Mouse (Mus musculus) left cerebral cortex, postnatal 25 days (tissue): ENCODE data around the gene Phf10. TPM values are rescaled to one million over a fixed set of nuclear protein-coding genes. Genes with fewer than 3 reads are reported as not detected.
A peak's percentile ranks its signal among the peaks of the same experiment; 100 is the strongest.
"Not testable (repeated sequence)": the region's sequence is repeated elsewhere in the genome, so short reads cannot be mapped to it uniquely, and the experiment has no call there.

ENCODE experiments used
- DNase-seq, 2 experiments: peaks; one replicate each; pipeline ENCODE4 v3.0.0; 2022; ENCODE audit warnings: low spot score in 2 of 2, mixed read lengths in 1 of 2
- intact Hi-C: fragments of 180-260 bp; cut with DNase I; formaldehyde crosslinking; loops from one replicate; pipeline ENCODE4 v1.15.1; 2025
- total RNA-seq, 2 experiments: library from RNA; stranded (reverse); gene quantifications; 2 replicates each; pipeline ENCODE4 v1.2.3; 2021

Phf10 gene
- 10 to 100 TPM; 61.1 to 63.6 TPM for total RNA-seq

DNA sequence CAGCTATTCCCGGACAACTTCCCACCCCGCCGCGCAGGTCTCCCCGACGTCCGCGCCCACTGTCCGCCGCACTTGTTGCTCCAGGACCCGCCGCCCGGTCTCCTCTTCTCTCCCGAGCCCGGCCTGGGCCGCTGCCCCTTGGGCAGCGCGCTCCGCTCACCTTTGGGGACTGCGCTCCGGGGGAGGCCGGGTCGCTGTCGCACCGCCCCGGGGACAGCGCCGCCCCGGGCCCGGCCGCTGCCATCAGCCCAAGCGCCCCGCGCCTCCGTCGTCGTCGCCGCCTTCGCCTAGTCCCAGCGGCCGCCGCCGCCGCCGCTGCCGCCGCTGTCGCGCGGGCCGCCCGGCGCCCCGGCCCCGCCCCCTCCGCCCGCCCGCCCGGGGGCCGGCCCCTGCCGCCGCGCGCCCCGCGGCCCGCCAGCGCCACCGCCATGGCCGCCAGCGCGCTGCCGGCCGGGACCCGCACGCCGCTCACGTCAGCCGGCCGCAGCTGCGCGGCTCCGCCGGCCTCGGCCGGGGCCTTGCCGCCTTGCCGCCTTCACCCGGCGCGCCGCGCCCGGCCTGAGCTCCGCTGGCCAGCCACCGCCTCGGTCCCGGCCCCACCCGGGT is at the start of gene Phf10:
Gene Phf10 (minus strand): TSS at position 323 of the 606 bp plus-strand sequence.
- intact Hi-C loops, result not testable (repeated sequence)
- peak; percentile 9 to 10 for DNase-seq

- DNase-seq, intact Hi-C loops: not testable (repeated sequence)
Observed at GRCm38 (mm10) chr17:15009706-15010413, 48.8 kb upstream of the Phf10 start, which contains the start of gene Gm3435. TSS of gene Gm3435 (plus strand) at chr17:15010176.

DNA sequence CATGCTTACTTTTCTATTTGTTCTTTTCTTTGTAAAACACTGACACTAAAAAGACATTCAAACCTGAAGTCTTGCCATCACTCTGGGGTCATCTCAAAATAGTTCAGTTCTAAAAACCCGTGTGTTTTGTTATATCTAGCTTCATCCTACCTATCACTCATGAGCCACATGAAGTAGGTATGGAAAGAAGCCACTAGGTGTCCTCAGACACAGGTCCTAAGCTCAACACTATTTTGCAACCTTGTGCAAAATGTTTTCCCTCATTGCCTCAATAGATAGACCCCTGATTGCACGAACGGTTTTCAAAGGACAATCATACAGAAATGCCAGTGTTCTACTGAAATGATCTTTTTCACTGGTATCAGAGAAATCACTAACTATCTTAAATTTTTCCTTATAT is 48.0 kb upstream of the Phf10 start:
- intact Hi-C loops, DNase-seq: not testable (repeated sequence)

GRCm38 (mm10) chr17:15000047-15000446 is 39.0 kb upstream of the Phf10 start:
- DNase-seq, intact Hi-C loops: not testable (repeated sequence)

- intact Hi-C loops, DNase-seq: not testable (repeated sequence)
Observed at GRCm38 (mm10) chr17:14994140-14994539, 33.1 kb upstream of the Phf10 start.

GRCm38 (mm10) chr17:14993139-14993832 is 32.2 kb upstream of the Phf10 start:
- DNase-seq, intact Hi-C loops: not testable (repeated sequence)

DNA sequence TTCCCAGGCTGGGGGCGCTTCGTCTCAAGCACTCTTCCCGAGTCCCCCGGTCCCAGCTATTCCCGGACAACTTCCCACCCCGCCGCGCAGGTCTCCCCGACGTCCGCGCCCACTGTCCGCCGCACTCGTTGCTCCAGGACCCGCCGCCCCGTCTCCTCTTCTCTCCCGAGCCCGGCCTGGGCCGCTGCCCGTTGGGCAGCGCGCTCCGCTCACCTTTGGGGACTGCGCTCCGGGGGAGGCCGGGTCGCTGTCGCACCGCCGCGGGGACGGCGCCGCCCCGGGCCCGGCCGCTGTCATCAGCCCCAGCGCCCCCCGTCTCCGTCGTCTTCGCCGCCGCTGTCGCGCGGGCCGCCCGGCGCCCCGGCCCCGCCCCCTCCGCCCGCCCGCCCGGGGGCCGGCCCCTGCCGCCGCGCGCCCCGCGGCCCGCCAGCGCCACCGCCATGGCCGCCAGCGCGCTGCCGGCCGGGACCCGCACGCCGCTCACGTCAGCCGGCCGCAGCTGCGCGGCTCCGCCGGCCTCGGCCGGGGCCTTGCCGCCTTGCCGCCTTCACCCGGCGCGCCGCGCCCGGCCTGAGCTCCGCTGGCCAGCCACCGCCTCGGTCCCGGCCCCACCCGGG is 31.6 kb upstream of the Phf10 start:
- intact Hi-C loops, result not testable (repeated sequence)

DNA sequence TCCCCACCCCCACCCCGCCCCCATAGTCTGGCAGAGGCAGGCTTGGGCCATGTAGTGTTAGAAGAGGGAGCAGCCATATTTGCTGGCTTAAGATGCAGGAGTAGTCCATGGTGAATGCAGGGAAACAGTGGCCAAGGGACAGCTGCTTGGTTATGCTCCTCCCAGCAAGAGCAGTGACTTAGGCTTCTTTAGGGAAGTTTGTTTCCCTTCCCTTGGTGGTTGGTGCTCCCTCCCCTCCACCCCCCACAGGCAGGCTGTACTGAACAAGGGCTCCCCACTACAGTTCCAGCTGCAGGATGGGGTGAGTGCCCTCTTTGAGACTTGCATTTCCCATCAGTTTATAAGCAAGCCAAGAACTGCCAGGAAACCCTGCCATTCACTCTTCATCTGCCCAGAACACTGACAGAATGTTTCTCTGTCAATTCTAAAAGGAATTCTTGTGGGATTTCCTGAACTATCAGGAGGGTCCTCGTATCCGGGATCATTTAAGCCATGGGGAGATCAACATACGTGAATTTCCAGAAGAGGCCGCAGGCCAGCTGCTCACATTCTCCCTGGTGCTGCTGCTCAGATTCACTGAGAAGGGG is 29.1 kb upstream of the Phf10 start:
- DNase-seq, result peak in 1 of 2 experiments; percentile 6
- intact Hi-C loops, result not testable (repeated sequence)

More for the DNA sequence above, 31.6 kb upstream of the Phf10 start:
- not testable (repeated sequence) for DNase-seq

- DNase-seq, intact Hi-C loops: not testable (repeated sequence)
Observed at GRCm38 (mm10) chr17:14978362-14979038, 17.4 kb upstream of the Phf10 start, which contains the start of the genes 9030025P20Rik and Gm3417. TSS of gene 9030025P20Rik (plus strand) at chr17:14978468. TSS of gene Gm3417 (minus strand) at chr17:14978790.

DNA sequence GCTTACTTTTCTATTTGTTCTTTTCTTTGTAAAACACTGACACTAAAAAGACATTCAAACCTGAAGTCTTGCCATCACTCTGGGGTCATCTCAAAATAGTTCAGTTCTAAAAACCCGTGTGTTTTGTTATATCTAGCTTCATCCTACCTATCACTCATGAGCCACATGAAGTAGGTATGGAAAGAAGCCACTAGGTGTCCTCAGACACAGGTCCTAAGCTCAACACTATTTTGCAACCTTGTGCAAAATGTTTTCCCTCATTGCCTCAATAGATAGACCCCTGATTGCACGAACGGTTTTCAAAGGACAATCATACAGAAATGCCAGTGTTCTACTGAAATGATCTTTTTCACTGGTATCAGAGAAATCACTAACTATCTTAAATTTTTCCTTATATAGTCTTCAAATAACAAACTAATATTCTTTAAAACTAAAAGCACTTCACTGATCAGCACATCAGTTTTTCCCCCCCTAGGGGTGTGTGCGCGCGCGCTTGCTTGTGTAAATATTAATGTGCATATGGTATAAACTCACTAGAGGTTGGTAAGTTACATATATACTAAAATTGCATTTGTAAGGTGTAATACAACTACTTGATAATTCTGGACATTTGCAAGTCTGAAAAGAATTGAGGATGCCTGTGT is 16.8 kb upstream of the Phf10 start:
- intact Hi-C loops, DNase-seq: not testable (repeated sequence)

DNA sequence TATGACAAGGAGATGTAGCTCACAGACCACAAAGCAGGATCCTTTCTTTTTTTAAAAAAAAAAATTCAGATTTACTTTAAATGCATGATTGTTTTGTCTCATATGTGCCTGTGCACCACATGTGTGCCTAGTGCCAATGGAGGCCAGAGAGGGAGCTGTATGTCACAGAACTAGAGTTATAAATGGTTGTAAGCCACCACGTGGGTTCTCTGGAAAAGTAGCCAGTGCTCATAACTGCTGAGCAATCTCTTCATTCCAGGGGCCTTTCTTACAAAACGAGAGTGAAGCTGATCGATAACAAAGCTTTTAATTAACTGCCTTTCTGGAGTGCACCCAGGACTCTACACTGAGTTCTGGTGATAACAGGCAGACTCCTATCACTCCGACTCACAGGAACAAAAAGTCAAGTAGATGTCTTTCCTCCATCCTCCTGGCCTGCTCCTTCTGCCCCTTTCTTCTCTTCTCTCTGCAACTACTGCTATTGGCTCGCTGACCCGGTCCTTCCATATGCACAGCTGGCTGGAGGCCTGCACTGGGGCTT is 7.4 kb upstream of the Phf10 start:
- DNase-seq, intact Hi-C loops: not testable (repeated sequence)

GRCm38 (mm10) chr17:14961557-14962154 is 583 bp upstream of the Phf10 start:
- DNase-seq, intact Hi-C loops: not testable (repeated sequence)

DNA sequence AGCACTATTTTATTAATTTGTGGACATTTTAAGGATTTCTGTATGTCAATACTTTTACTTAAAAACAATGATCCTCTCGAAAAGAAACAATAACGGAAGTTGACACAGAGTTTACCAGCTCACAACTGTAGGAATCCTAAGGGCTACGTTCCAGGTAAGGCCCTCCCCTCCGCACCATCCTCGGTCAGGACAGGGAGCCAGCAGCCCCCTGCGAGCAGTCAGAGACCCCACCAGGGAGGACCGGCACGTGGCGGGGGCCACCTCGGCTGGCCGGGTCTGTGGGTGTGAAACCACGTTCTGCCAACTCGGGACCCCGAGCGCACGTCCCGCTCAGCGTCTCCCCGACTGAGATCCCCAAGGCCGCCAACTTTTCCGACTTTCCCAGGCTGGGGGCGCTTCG is 553 bp downstream of the Phf10 start:
- DNase-seq, result peak in 1 of 2 experiments; percentile 9
- intact Hi-C loops, result no loop called here

GRCm38 (mm10) chr17:14959979-14960378 is 1.1 kb downstream of the Phf10 start:
- intact Hi-C loops, result no loop called here
- no peak for DNase-seq

DNA sequence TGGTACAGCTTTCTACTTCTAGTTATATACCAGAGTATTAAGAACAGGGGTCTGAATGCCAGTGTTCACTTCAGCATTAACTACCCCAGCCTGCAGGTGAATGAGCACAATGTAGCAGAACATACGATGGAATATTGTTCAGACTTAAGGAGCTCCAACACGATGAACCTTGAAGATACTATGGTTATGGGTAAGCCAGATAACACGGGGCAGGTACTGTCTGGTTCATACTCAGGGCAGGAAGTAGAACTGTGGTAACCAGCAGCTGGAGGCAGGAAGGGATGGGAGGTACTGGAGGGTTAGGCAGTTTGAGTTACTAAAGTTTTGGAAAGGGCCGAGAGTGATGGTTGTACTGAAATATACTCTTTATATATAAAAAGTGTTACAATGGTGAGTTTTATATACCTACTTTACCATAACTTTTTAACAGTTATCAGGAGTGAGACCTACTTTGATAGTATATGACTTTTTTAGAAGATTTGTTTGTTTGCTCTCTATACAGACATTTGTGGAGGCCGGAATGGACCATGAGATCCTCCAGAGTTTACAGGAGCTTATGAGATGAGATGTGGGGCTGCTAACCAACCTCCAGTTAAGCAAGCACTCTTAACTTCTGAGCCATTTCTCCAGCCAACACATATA is 2.3 kb downstream of the Phf10 start:
- no peak for DNase-seq
- intact Hi-C loops, result no loop called here

- DNase-seq, result no peak
- intact Hi-C loops, result no loop called here
Observed at GRCm38 (mm10) chr17:14953452-14953851, 7.6 kb downstream of the Phf10 start.

GRCm38 (mm10) chr17:14949161-14949827 is 11.8 kb downstream of the Phf10 start:
- DNase-seq, result peak in 1 of 2 experiments; percentile 4
- intact Hi-C loops, result no loop called here
